Mouse (Mus musculus) heart, embryonic 10.5 days (tissue): ENCODE results near the gene Tmc8. TPM values are rescaled to one million over a fixed set of nuclear protein-coding genes. Genes with fewer than 3 reads are reported as not detected.
"Not testable (repeated sequence)": the region's sequence is repeated elsewhere in the genome, so short reads cannot be mapped to it uniquely, and the experiment has no call there.

Source experiments
- DNase-seq: peaks from one replicate; pipeline ENCODE4 v3.0.0-alpha.2; 2017; ENCODE audit warnings: low spot score
- H3K27ac ChIP-seq: fragments of 300-500 bp; sonication (generic); 2 replicates; pipeline ENCODE4 v1.5.1; 2016; ENCODE audit warnings: mild to moderate bottlenecking
- H3K27me3 ChIP-seq: fragments of 300-500 bp; sonication (generic); 2 replicates; pipeline ENCODE4 v1.6.1; 2016; ENCODE audit warnings: mild to moderate bottlenecking; ENCODE audit not compliant: poor library complexity, insufficient read depth, severe bottlenecking
- H3K36me3 ChIP-seq: fragments of 300-500 bp; sonication (generic); 2 replicates; pipeline ENCODE4 v1.6.1; 2016; ENCODE audit warnings: mild to moderate bottlenecking, moderate library complexity
- H3K4me1 ChIP-seq: fragments of 300-500 bp; sonication (generic); 2 replicates; pipeline ENCODE4 v1.6.1; 2016; ENCODE audit warnings: mild to moderate bottlenecking
- H3K4me3 ChIP-seq: fragments of 300-500 bp; sonication (generic); 2 replicates; pipeline ENCODE4 v1.5.1; 2016; ENCODE audit warnings: mild to moderate bottlenecking, moderate library complexity
- H3K9me3 ChIP-seq: fragments of 300-500 bp; sonication (generic); 2 replicates; pipeline ENCODE4 v1.6.1; 2016; ENCODE audit warnings: mild to moderate bottlenecking, moderate library complexity
- WGBS: fragments of 180-500 bp; shearing (Covaris S2); methylation state at CpG from one replicate; pipeline ENCODE4 v1.1.7; 2016; 5-methylcytosine and 5-hydroxymethylcytosine counted together
- polyA plus RNA-seq: library from polyadenylated mRNA; unstranded; fragments of >200 nt; fragmentation: Nextera tagmentation; extraction: Ambion mirVana; gene quantifications from 2 replicates; pipeline ENCODE4 v1.2.1, GENCODE M21; 2016

Tmc8 gene
- polyA plus RNA-seq, 1 experiment from 2014 or later, result 3.7 TPM

GRCm38 (mm10) chr11:117788481-117788880 lies 6.6 kb downstream of the Tmc8 start:
- H3K4me1 ChIP-seq, result peaks cover 30% of the 10 kb centered on the region
- not testable (repeated sequence) for H3K9me3 ChIP-seq, H3K4me3 ChIP-seq, H3K36me3 ChIP-seq, H3K27ac ChIP-seq, DNase-seq
- 85% methylated on average over 7 of the region's 7 CpGs for WGBS
- peaks cover 53% of the 10 kb centered on the region for H3K27me3 ChIP-seq

GRCm38 (mm10) chr11:117790286-117790685 lies 8.4 kb downstream of the Tmc8 start:
- WGBS, result 8% methylated on average over 14 of the region's 14 CpGs

GRCm38 (mm10) chr11:117790703-117791440 lies 9.0 kb downstream of the Tmc8 start:
- no peaks in the 10 kb centered on the region for H3K36me3 ChIP-seq
- peaks cover 35% of the 10 kb centered on the region for H3K27me3 ChIP-seq
- peak; percentile 87 for DNase-seq
- H3K9me3 ChIP-seq, result no peaks in the 10 kb centered on the region
- peak overlapping the region; percentile 56 for H3K27ac ChIP-seq
- WGBS, result 26% methylated on average over 23 of the region's 23 CpGs
- H3K4me3 ChIP-seq, result peak overlapping the region; percentile 42
- H3K4me1 ChIP-seq, result peaks cover 30% of the 10 kb centered on the region

More at GRCm38 (mm10) chr11:117790286-117790685, 8.4 kb downstream of the Tmc8 start:
- no peaks in the 10 kb centered on the region for H3K36me3 ChIP-seq
- peak; percentile 87 for DNase-seq
- peak overlapping the region; percentile 42 for H3K4me3 ChIP-seq
- no peaks in the 10 kb centered on the region for H3K9me3 ChIP-seq
- peaks cover 35% of the 10 kb centered on the region for H3K27me3 ChIP-seq
- peak overlapping the region; percentile 56 for H3K27ac ChIP-seq
- peaks cover 30% of the 10 kb centered on the region for H3K4me1 ChIP-seq

GRCm38 (mm10) chr11:117791441-117791761 lies 9.5 kb downstream of the Tmc8 start:
- H3K9me3 ChIP-seq, result no peaks in the 10 kb centered on the region
- H3K27me3 ChIP-seq, result peaks cover 35% of the 10 kb centered on the region
- H3K36me3 ChIP-seq, result no peaks in the 10 kb centered on the region
- WGBS, result 74% methylated on average over 9 of the region's 9 CpGs
- H3K27ac ChIP-seq, result peak overlapping the region; percentile 56; the same call in 1 of the 2 replicates
- H3K4me1 ChIP-seq, result peaks cover 35% of the 10 kb centered on the region
- H3K4me3 ChIP-seq, result no peak overlapping the region
- DNase-seq, result no peak

GRCm38 (mm10) chr11:117792281-117792888 lies 10.5 kb downstream of the Tmc8 start:
- peak overlapping the region; percentile 55 for H3K4me3 ChIP-seq
- H3K9me3 ChIP-seq, result no peaks in the 10 kb centered on the region
- 10% methylated on average over 22 of the region's 22 CpGs for WGBS
- H3K4me1 ChIP-seq, result peaks cover 41% of the 10 kb centered on the region
- H3K27ac ChIP-seq, result peak overlapping the region; percentile 73
- H3K27me3 ChIP-seq, result peaks cover 36% of the 10 kb centered on the region
- DNase-seq, result peak; percentile 96
- H3K36me3 ChIP-seq, result no peaks in the 10 kb centered on the region

- Histone ChIP-seq H3K9me3 (no peaks in the 10 kb centered on the region), H3K27ac (no peak overlapping the region), H3K27me3 (peaks cover 37% of the 10 kb centered on the region), H3K4me1 (peaks cover 58% of the 10 kb centered on the region), H3K4me3 (no peak overlapping the region), H3K36me3 (no peaks in the 10 kb centered on the region)
- 51% methylated on average over 4 of the region's 4 CpGs for WGBS
- DNase-seq, result no peak
These were observed 12.2 kb downstream of the Tmc8 start for GRCm38 (mm10) chr11:117794035-117794551.

- Histone ChIP-seq H3K36me3 (no peaks in the 10 kb centered on the region), H3K27ac (peak overlapping the region; percentile 74; the same call in 1 of the 2 replicates), H3K27me3 (peaks cover 13% of the 10 kb centered on the region), H3K4me1 (peaks cover 45% of the 10 kb centered on the region), H3K9me3 (no peaks in the 10 kb centered on the region), H3K4me3 (no peak overlapping the region)
- DNase-seq, result no peak
- 34% methylated on average over 5 of the region's 5 CpGs for WGBS
These were observed 15.1 kb downstream of the Tmc8 start for GRCm38 (mm10) chr11:117796954-117797353.

GRCm38 (mm10) chr11:117797511-117798159 lies 15.8 kb downstream of the Tmc8 start, which contains the start of gene 6030468B19Rik:
TSS of gene 6030468B19Rik (plus strand) at chr11:117797660.
- H3K9me3 ChIP-seq, result no peaks in the 10 kb centered on the region
- no peaks in the 10 kb centered on the region for H3K36me3 ChIP-seq
- peaks cover 7% of the 10 kb centered on the region; the same call in 1 of the 2 replicates for H3K27me3 ChIP-seq
- DNase-seq, result peak; percentile 92
- peak within 1 kb of the TSS; percentile 37 for H3K4me3 ChIP-seq
- H3K4me1 ChIP-seq, result peaks cover 38% of the 10 kb centered on the region
- 29% methylated on average over 9 of the region's 9 CpGs for WGBS
- H3K27ac ChIP-seq, result peak within 1 kb of the TSS; percentile 74

GRCm38 (mm10) chr11:117798160-117798541 lies 16.3 kb downstream of the Tmc8 start:
- DNase-seq, result peak; percentile 85
- Histone ChIP-seq H3K4me3 (peak overlapping the region; percentile 37), H3K27me3 (peaks cover 5% of the 10 kb centered on the region; the same call in 1 of the 2 replicates), H3K9me3 (no peaks in the 10 kb centered on the region), H3K4me1 (peaks cover 37% of the 10 kb centered on the region), H3K36me3 (no peaks in the 10 kb centered on the region), H3K27ac (peak overlapping the region; percentile 74)
- 14% methylated on average over 2 of the region's 2 CpGs for WGBS

- Histone ChIP-seq H3K9me3 (no peaks in the 10 kb centered on the region), H3K27ac (0 out of 2 replicates have a peak overlapping the region, but pooled peaks have one; percentile 0), H3K4me1 (peaks cover 34% of the 10 kb centered on the region), H3K4me3 (peak overlapping the region; percentile 37; the same call in 1 of the 2 replicates), H3K36me3 (no peaks in the 10 kb centered on the region), H3K27me3 (peaks cover 10% of the 10 kb centered on the region)
- no peak for DNase-seq
- WGBS, result 54% methylated on average over 5 of the region's 5 CpGs
These were observed 17.3 kb downstream of the Tmc8 start for GRCm38 (mm10) chr11:117799174-117799573.

- no peaks in the 10 kb centered on the region for H3K36me3 ChIP-seq
These were observed 18.2 kb downstream of the Tmc8 start for GRCm38 (mm10) chr11:117800038-117800437.

GRCm38 (mm10) chr11:117801650-117802049 lies 19.8 kb downstream of the Tmc8 start:
- no peak for DNase-seq
- 79% methylated on average over 7 of the region's 7 CpGs for WGBS
- no peak overlapping the region for H3K4me3 ChIP-seq

More at GRCm38 (mm10) chr11:117800038-117800437, 18.2 kb downstream of the Tmc8 start:
- H3K9me3 ChIP-seq, result no peaks in the 10 kb centered on the region
- no peak overlapping the region for H3K4me3 ChIP-seq
- no peak overlapping the region for H3K27ac ChIP-seq
- DNase-seq, result no peak
- H3K4me1 ChIP-seq, result peaks cover 34% of the 10 kb centered on the region
- 82% methylated on average over 7 of the region's 7 CpGs for WGBS
- H3K27me3 ChIP-seq, result peaks cover 10% of the 10 kb centered on the region

More at GRCm38 (mm10) chr11:117801650-117802049, 19.8 kb downstream of the Tmc8 start:
- Histone ChIP-seq H3K4me1 (peaks cover 32% of the 10 kb centered on the region), H3K27me3 (peaks cover 10% of the 10 kb centered on the region), H3K36me3 (no peaks in the 10 kb centered on the region), H3K9me3 (no peaks in the 10 kb centered on the region), H3K27ac (no peak overlapping the region)
